Mouse (Mus musculus): Measurements from ENCODE around the gene Slco3a1.

- TF ChIP-seq CTCF (IDR thresholded peaks at IDR 0.05; ENCODE audit: low read depth), result no peak
- no peak for TF ChIP-seq EP300 (IDR thresholded peaks at IDR 0.05; ENCODE audit: low read depth)
Measured at GRCm38 (mm10) chr7:74364956-74365355, 189.6 kb downstream of the Slco3a1 start.
